Mouse (Mus musculus) G1E (cell line): Measurements from ENCODE around the gene Plcxd2. TPM values are rescaled to one million over a fixed set of nuclear protein-coding genes. Genes with fewer than 3 reads are reported as not detected.

Source experiments
- ATAC-seq: 2 replicates; pipeline ENCODE4 v1.8.0; 2016; ENCODE audit warnings: mild to moderate bottlenecking; ENCODE audit not compliant: insufficient number of reproducible peaks, poor library complexity, low FRiP score, severe bottlenecking; ENCODE audit errors: extremely low read depth
- DNase-seq: peaks from one replicate; pipeline ENCODE4 v3.0.0; 2012; ENCODE audit warnings: low spot score
- H3K27me3 ChIP-seq: 2 replicates; pipeline ENCODE4 v1.6.1; 2012; ENCODE audit warnings: mild to moderate bottlenecking, low read length, inconsistent platforms; ENCODE audit not compliant: insufficient read depth
- H3K36me3 ChIP-seq: replicated peaks from 2 replicates; pipeline ENCODE3; 2012; ENCODE audit warnings: mild to moderate bottlenecking, inconsistent platforms
- H3K4me1 ChIP-seq: 2 replicates; pipeline ENCODE4 v1.6.1; 2012; ENCODE audit warnings: low read depth, low read length, inconsistent platforms, mixed read lengths; ENCODE audit not compliant: insufficient read depth
- H3K4me3 ChIP-seq: 2 replicates; pipeline ENCODE4 v1.5.1; 2012; ENCODE audit warnings: low read depth, mild to moderate bottlenecking, inconsistent platforms, low read length, moderate library complexity, mixed read lengths
- H3K9me3 ChIP-seq: replicated peaks from 2 replicates; pipeline ENCODE4 v1.6.1; 2012; ENCODE audit warnings: inconsistent platforms
- CTCF ChIP-seq: IDR thresholded peaks from 2 replicates; pipeline ENCODE4 v1.5.1; 2012; ENCODE audit warnings: low read depth, low read length, inconsistent platforms, mixed read lengths
- GATA1 ChIP-seq: IDR thresholded peaks from 2 replicates; pipeline ENCODE4 v1.6.1; 2012; ENCODE audit warnings: borderline replicate concordance, low read length, inconsistent platforms, mixed read lengths
- GATA2 ChIP-seq: IDR thresholded peaks from 2 replicates; pipeline ENCODE4 v1.6.1; 2012; ENCODE audit warnings: low read depth, low read length, inconsistent platforms, borderline replicate concordance
- POLR2AphosphoS5 ChIP-seq: IDR thresholded peaks from 2 replicates; pipeline ENCODE4 v1.6.1; 2012; ENCODE audit warnings: low read depth, low read length, inconsistent platforms; ENCODE audit not compliant: insufficient replicate concordance
- TAL1 ChIP-seq: conservative IDR thresholded peaks from 2 replicates; pipeline ENCODE4 v1.6.1; 2012; ENCODE audit warnings: low read depth, low read length, inconsistent platforms, mixed read lengths
- polyA plus RNA-seq: library from polyadenylated mRNA; stranded (reverse); fragments of >175 nt; gene quantifications from 2 replicates; pipeline ENCODE4 v1.2.3, GENCODE M21; 2012
- total RNA-seq, 2 experiments: library from RNA; stranded (forward) in 1 of 2; stranded (reverse) in 1 of 2; fragments of 200-1000 nt in 1 of 2; fragments of >200 nt in 1 of 2; fragmentation: Nextera tagmentation in 1 of 2; gene quantifications; 2 replicates each; pipeline ENCODE4 v1.2.3; 2014 to 2017

Plcxd2 gene
- total and polyA plus RNA-seq, 3 experiments: 0.11 TPM; not detected in 2

DNA sequence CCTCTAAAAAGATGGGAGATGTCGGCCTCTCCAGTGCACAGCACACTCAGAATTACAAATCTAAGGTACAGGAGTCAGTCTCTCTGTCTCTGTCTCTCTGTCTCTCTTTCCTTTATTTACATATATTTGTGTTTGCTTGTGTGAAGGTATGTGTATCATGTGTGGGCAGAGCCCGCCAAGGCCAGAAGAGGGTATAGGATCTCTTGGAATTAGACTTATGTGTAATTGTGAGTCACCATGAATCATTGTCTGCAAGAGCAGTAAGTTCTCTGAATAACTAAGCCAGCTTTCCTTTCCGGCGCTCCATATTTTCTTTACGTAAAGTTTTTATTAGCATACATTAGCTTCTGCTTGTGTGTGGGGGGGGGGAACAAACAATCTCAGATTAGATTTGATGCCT is 64.4 kb downstream of the Plcxd2 start:
- Histone ChIP-seq H3K4me3 (no peak overlapping the region), H3K9me3 (peaks cover 8% of the 10 kb centered on the region; the same call in 1 of the 2 replicates), H3K36me3 (no peaks in the 10 kb centered on the region), H3K27me3 (no peaks in the 10 kb centered on the region), H3K4me1 (peaks cover 5% of the 10 kb centered on the region)
- ATAC-seq: no peak
- DNase-seq: no peak
- TF ChIP-seq CTCF (no peak), TAL1 (no peak), GATA1 (no peak), POLR2AphosphoS5 (no peak), GATA2 (no peak)

DNA sequence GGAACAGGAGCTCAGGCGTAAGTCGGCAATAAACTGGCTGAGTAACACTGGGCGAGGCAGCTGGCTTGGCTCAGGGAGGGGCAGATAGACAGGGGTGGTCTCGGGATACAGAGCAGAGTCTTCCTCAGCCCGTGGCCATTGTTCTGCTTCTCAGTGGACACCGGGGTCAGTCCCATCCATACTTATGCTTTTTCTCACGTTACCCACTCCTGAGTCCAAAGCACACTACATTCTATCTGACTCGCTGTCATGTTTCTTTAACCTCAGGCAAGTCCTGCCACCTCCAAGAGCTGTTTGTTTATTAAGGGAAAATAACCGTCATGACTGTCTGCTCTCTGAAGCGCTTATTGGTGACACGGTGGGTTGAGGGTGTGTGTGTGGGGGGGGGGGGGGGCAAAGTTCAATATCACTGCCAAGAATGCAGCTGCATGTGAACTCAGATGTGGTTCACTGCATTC is 64.8 kb downstream of the Plcxd2 start:
- ATAC-seq: no peak
- DNase-seq: no peak
- peaks cover 5% of the 10 kb centered on the region for H3K4me1 ChIP-seq

DNA sequence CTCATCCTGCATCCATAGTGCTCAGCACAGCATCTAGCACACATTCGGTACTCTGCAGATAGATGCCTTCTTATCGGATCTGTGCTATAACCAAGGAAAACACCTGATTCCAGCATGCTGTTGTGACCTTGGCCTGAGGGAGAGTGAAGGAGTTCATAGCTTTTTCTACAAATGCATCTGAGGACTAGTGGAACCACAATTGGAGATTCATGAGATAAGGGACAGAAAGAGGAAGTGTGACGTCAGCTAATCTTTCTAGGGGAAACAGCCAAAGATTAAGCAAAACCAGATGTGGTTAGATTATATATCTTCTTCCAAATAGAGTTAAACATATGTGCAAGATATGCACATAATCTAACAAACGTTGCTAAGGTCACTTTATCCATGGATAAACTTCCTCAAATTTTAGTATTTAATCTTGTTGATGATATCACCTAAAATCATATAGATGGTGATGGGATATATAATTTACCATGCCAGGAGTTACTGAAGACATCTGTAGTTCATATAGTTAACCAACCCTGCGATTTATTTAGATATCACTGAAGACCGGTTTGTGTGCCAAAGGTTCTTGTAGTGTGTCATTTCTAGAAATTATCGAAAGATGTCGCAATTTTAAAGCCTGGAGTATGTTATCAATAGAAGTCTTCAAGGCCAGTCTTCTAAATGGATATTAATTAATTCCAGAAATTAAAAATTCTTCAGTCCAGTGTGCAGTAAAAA is 67.7 kb downstream of the Plcxd2 start:
- Histone ChIP-seq H3K9me3 (peaks cover 15% of the 10 kb centered on the region), H3K4me3 (no peak overlapping the region), H3K36me3 (no peaks in the 10 kb centered on the region), H3K4me1 (peaks cover 5% of the 10 kb centered on the region), H3K27me3 (no peaks in the 10 kb centered on the region)
- ATAC-seq (peak; percentile 79), DNase-seq (no peak)
- no peak for TF ChIP-seq GATA1
- no peak for TF ChIP-seq POLR2AphosphoS5
- TF ChIP-seq GATA2: no peak
- TF ChIP-seq TAL1: no peak
- no peak for TF ChIP-seq CTCF

More for the DNA sequence above, 64.8 kb downstream of the Plcxd2 start:
- Histone ChIP-seq H3K36me3 (no peaks in the 10 kb centered on the region), H3K4me3 (no peak overlapping the region), H3K9me3 (peaks cover 9% of the 10 kb centered on the region; the same call in 1 of the 2 replicates), H3K27me3 (no peaks in the 10 kb centered on the region)
- no peak for TF ChIP-seq POLR2AphosphoS5

DNA sequence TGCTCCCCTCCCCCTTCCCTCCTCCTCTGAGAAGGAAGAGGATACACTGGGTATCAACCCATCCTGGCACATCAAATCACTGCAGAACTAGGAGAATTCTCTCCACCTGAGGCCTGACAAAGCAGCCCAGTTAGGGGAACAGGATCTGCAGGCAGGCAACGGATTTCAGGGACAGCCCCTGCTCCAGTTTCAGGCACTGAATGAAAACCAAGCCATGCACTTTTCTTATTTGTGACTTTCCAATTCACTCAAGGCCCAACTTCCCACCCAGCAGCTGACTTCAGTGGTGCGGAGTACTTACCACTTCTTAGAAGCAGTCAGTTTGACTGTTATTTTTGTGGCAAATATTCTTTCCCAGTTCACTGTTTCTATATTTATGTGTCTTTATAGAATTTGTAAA is 69.3 kb downstream of the Plcxd2 start:
- TF ChIP-seq GATA2: no peak
- no peak for TF ChIP-seq GATA1
- TF ChIP-seq TAL1: no peak
- TF ChIP-seq CTCF: no peak
- TF ChIP-seq POLR2AphosphoS5: no peak

DNA sequence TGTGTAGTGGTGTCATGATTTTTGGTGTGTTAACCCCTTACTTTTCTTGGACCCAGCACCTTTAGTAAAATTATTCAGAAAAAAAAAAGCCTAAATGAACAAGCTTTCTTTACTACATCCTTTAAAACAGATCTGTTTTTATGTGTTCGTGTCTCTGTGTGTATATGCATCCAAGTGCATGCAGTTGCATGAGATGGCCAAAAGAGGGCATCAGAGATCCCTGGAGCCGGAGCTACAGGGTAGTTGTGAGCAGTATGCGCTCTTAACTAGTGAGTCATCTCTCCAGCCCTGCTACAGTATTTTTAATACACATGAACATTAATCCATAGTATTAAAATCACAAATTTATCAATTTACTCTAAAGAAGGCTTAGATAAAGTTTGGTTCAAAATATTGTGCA is 70.6 kb downstream of the Plcxd2 start:
- TF ChIP-seq CTCF: no peak
- no peak for TF ChIP-seq GATA1
- TF ChIP-seq GATA2: no peak
- TF ChIP-seq TAL1: no peak
- TF ChIP-seq POLR2AphosphoS5: no peak
- peaks cover 11% of the 10 kb centered on the region for H3K9me3 ChIP-seq
- H3K4me3 ChIP-seq: no peak overlapping the region
- DNase-seq (no peak), ATAC-seq (no peak)
- H3K36me3 ChIP-seq: no peaks in the 10 kb centered on the region
- peaks cover 5% of the 10 kb centered on the region for H3K4me1 ChIP-seq
- no peaks in the 10 kb centered on the region for H3K27me3 ChIP-seq

More for the DNA sequence above, 69.3 kb downstream of the Plcxd2 start:
- peaks cover 5% of the 10 kb centered on the region for H3K4me1 ChIP-seq
- DNase-seq (no peak), ATAC-seq (no peak)
- peaks cover 15% of the 10 kb centered on the region for H3K9me3 ChIP-seq
- H3K27me3 ChIP-seq: no peaks in the 10 kb centered on the region
- H3K36me3 ChIP-seq: no peaks in the 10 kb centered on the region
- no peak overlapping the region for H3K4me3 ChIP-seq

DNA sequence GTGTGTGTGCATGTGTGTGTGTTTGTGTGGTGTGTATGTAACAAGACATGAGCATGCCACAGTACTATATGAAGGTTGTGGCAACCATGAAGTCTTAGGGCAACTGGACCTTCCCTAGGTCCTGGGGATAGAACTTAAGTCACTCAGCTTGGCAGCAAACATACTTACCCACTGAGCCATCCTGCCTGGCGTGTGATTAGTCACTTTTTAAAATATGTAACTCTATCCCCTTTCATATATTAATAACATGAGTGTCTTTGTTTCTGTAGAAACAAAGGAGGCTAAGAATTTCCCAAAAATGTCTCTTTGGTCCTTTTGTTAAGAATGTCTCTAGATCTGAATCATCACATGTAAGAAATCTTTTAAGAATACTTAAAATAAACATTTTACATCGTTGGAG is 72.6 kb downstream of the Plcxd2 start:
- no peaks in the 10 kb centered on the region for H3K36me3 ChIP-seq
- no peak for ATAC-seq
- no peak for DNase-seq
- no peaks in the 10 kb centered on the region for H3K27me3 ChIP-seq
- H3K4me1 ChIP-seq: peaks cover 5% of the 10 kb centered on the region
- no peak for TF ChIP-seq TAL1
- no peak for TF ChIP-seq GATA1
- TF ChIP-seq CTCF: no peak
- TF ChIP-seq GATA2: no peak
- no peak for TF ChIP-seq POLR2AphosphoS5
- H3K9me3 ChIP-seq: peaks cover 11% of the 10 kb centered on the region
- H3K4me3 ChIP-seq: no peak overlapping the region
